Mouse (Mus musculus): ENCODE data around the gene Rgs7bp.
"Not testable (repeated sequence)": the region's sequence is repeated elsewhere in the genome, so short reads cannot be mapped to it uniquely, and the experiment has no call there.

The Rgs7bp gene

DNA sequence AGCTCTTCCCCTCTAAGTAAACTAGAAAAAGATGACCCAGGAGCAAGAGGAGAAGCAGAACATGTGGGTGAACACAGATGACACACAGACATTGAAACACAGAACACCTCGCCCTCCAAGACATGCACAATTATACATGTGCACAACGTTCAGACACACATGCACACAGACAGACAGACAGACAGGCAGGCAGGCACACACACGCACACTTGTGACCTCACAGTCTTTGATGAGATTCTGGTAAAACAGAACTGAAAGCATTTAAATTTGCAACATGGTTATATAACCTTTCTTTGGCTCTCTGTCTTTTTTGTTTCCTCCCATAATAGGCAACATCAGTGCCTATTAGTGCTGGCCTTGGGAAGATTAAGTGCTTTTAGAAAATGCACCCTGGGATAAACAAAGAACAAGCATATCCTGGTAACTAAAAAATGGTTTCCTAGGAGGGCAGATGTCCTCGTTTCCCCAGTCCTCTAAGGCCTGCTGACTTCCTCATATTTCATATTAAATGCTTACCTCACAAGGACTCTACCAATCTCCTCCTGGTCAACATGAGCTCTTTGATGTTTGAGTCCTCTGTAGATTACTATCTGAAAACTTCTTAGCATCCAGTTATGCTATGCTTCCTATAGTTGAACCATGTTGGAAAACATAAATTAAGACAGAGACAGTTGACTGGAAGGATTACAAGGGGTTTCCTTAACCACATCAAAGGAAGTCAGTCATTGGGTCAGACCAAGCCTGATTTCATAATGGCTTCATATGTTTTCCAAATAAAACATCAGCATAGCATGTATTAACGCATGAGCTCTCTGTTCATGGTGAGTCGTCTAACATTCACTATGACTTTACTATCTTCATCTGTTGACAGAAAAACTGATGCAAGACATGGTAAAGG is 122.8 kb downstream of the Rgs7bp start:
- DNase-seq, result no peak

DNA sequence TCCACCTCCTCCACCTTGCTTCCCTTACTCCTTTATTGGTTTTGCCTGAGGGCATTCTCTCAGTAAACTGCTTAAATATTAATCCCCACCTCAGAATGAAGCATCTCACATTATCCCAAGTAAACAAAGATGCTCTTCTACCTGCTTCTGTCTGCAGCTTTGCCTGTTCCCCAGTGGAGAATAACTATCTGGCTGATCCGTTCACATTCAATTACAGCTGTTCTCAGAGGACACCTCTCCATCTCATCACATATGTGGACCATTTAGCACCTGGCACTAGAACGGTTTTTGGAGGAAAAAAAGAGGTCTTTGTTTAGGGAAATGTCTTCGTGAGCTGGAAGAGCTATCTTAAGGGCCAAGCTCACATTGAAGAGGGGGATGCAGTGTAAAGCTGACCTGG is 123.9 kb downstream of the Rgs7bp start:
- DNase-seq, result no peak

GRCm38 (mm10) chr13:104918663-104919062 is 136.1 kb downstream of the Rgs7bp start:
- peak; percentile 19 for DNase-seq

GRCm38 (mm10) chr13:104916771-104917170 is 138.0 kb downstream of the Rgs7bp start:
- DNase-seq, result not testable (repeated sequence)

- DNase-seq, result no peak
Measured at GRCm38 (mm10) chr13:104916106-104916505, 138.6 kb downstream of the Rgs7bp start.

- DNase-seq, result no peak
Measured at GRCm38 (mm10) chr13:104914288-104914895, 140.3 kb downstream of the Rgs7bp start.

DNA sequence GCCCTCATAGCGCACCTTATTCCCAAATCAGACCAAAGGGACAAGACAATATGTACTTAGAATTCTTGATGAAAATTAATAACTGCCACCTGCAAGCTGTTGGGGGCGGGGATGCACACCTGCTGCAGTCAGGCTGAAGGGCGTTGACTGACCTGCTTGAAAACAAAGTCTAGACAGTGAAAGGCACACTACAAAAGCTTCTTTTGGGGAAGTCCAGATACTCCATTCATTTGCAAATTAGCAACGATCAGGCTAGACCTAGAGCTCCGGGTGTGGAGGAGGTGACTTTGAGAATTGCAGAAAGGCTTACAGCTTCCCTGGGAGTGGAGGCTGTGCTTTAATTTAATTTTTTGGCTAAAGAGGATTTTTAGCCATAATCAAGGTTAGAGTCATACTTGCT is 143.1 kb downstream of the Rgs7bp start:
- DNase-seq, result not testable (repeated sequence)

DNA sequence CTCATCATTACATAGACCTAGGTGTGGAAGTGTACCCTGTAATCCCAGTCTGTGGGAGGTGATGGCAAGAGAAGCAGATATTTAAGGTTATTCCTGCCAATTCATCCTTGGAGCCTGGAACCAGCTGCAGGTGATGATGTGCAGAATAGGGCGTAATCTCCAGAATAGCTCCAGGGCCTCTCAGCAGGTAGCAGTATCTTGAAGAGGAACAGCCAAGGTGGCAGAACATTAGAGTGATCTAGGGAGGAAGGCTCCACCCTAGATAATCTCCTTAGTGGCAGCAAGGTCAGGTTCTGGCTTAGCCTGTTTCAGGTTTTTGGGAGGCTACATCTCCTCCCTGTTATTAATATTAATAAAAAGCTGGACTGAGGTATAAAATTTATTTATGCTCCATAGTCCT is 143.7 kb downstream of the Rgs7bp start:
- not testable (repeated sequence) for DNase-seq

GRCm38 (mm10) chr13:104908691-104909090 is 146.0 kb downstream of the Rgs7bp start:
- no peak for DNase-seq

All from lung, postnatal 14 days (tissue).